Mouse (Mus musculus) cerebellum, adult 8-10 months (tissue): Measurements from ENCODE around the gene Themis3.
"Not testable (repeated sequence)": the region's sequence is repeated elsewhere in the genome, so short reads cannot be mapped to it uniquely, and the experiment has no call there.

Source experiments
- DNase-seq: peaks from one replicate; pipeline ENCODE4 v3.0.0; 2022

Themis3 gene

GRCm38 (mm10) chr17:66552690-66553089 lies 41.7 kb downstream of the Themis3 start:
- no peak for DNase-seq

- DNase-seq: no peak
Observed at GRCm38 (mm10) chr17:66550486-66550885, 43.9 kb downstream of the Themis3 start.

DNA sequence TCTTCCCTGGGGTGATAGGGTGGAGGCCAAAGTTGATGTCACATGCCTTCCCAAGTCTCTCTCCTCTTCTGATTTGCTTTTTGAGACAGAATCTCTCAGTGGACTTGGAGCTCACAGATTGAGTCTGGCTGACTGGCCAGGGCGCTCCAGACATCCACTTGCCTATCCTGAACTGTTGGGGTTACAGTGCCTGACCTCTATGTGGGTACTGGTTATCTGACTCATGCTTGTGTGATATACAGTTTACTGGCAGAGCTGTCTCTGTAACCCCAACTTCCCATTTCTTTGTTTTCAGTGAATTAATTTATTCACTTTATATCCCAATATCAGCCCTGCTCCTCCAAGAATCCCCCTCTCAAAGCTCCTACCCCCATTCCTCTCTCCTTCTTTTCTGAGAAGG lies 62.1 kb downstream of the Themis3 start:
- no peak for DNase-seq

GRCm38 (mm10) chr17:66523396-66523795 lies 71.0 kb downstream of the Themis3 start:
- DNase-seq: no peak

DNA sequence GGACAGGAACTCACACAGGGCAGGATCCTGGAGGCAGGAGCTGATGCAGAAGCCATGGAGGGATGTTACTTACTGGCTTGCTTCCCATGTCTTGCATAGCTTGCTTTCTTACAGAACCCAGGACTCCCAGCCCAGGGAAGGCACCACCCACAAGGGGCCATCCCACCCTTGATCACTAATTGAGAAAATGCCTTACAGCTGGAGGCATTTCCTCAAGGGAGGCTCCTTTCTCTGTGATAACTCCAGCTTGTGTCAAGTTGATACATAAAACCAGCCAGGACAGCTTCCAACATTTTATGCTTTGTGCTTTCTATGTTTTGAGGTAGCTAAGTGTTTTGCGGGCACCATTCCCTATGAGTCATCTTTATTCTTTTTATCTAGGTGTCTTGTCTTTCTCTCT lies 71.8 kb downstream of the Themis3 start:
- not testable (repeated sequence) for DNase-seq

DNA sequence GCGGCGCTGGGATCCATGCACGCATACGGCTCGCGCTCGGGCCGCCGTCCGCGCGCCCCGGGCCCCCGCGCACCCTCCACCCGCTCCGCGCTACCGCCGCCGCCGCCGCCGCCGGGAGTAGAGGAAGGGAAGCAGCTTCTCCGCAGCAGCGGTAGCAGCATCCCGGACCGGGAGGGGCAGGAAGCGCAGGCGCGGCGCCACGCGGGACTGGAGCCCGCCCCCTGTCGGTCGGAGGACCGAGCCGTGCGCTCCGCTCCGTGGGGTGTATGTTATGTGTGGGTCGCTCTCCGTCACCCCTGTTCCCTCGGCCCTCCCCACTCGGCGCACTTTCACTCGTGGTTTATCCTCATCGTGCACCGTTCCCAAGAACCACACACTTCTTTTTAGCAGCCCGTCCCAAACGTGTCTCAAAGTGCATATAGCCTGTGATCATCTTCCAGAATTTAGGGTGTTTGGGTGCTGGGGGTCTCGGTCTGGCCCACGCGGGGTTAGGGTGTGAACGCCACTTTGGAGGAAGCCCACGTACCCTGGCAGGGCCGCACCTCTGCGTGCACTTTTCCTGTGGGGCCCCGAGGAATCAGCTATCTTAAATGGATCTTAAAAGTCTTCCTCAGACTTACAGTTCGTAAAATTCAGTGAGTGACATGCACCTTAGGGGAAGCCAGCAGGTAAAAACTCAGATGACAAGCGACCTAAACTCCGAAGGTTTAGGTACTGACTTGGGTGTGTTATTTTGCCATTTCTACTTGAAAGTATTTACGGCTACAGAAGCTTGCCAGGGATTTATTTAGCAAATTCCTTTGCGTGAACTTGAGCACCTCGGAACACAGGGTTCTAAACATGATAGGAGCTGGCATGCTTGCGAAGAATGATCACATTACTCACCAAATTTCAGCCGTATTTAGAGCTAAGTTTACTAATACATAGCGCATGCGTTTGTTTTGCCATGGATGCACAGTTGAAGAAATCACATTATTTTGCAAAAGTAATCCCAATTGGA lies 74.6 kb downstream of the Themis3 start, which contains the start of gene Rab12:
Gene Rab12, minus strand, starts transcription at position 176 of the 1,000 bp plus-strand sequence.
- peak; percentile 90 for DNase-seq

GRCm38 (mm10) chr17:66518877-66519553 lies 75.4 kb downstream of the Themis3 start:
- peak; percentile 37 for DNase-seq

DNA sequence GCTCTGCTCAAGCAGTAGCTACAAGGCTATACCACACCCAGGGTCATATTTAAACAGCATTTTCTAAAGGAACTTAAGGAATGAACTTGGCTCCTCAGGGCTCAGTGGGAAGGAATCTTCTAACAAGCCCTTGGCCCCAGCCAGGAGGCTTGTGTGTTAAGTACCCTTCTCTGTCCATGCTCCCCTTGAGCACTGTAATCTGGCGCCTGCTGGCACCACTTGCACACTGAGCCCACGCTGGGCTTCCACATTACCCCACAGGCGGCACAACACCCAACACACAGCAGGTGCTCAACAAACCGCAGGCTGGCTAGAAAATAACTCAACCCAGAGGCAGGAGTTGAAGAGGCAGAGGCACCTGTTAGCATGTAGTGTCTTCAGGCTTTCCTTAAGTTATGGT lies 77.5 kb downstream of the Themis3 start:
- no peak for DNase-seq

GRCm38 (mm10) chr17:66514288-66514995 lies 80.0 kb downstream of the Themis3 start:
- no peak for DNase-seq

DNA sequence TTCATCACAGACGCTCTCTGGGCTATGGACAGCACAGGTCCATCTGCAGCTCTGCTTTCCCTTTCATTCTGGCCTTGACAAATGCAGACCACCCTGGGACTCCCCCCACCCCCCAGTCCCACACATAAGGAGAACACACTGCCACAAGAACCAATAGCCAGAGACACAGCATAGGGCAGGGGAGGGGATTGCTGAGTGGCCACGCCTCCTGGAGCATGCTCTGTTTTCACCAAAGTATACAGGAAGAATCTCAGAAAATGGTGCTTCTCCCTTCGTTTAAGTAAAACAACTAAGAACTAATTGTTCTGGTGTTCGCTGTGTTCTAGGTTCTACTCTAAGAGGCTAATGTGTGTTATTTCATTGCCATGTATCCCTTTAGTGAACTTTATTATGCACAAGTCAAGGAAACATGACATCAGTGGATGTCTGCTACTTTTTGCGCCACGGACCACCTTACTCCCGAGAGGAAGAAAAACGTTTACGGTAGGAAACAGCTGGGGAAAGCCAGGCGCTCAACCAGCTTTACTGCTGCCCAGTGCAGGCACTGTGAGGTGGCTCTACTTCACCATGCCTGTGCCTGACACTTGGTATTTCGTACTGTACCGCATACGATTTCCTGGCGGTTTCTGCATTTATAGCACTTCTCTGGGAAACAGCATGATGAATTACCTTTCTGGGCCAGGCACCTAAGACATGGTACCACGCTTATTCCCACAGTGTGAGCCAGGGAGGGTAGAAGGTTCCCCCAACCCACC lies 82.0 kb downstream of the Themis3 start:
- no peak for DNase-seq

GRCm38 (mm10) chr17:66510221-66510683 lies 84.2 kb downstream of the Themis3 start:
- no peak for DNase-seq

- DNase-seq: no peak
Observed at GRCm38 (mm10) chr17:66507049-66507954, 87.1 kb downstream of the Themis3 start.

- DNase-seq: no peak
Observed at GRCm38 (mm10) chr17:66504964-66505363, 89.5 kb downstream of the Themis3 start.
